Mouse (Mus musculus) thymus, postnatal 25 days (tissue): ENCODE data around the gene Gbx1.
A peak's percentile ranks its signal among the peaks of the same experiment; 100 is the strongest.

ENCODE experiments used
- DNase-seq: peaks from one replicate; pipeline ENCODE4 v3.0.0; 2022

The Gbx1 gene

DNA sequence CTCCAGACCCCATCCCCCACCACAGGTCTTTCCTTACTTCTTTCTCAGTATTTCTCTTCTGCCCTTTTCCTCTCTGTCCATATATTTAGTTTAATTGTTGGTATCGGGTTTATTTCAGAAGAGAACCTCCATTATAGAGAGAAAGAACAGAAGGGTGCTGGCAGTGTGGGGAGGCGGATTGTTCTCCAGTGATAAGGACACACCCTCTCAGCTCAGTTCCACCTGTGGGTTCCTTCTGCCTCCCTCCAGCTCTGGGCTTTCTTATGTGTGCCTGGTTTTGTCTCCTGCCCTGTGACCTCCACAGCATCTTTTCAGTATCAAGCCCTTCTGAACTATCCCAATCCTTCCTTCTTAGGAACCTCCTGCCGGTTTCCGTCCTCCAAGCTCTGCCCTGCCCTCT, 2.5 kb downstream of the Gbx1 start:
- no peak for DNase-seq

DNA sequence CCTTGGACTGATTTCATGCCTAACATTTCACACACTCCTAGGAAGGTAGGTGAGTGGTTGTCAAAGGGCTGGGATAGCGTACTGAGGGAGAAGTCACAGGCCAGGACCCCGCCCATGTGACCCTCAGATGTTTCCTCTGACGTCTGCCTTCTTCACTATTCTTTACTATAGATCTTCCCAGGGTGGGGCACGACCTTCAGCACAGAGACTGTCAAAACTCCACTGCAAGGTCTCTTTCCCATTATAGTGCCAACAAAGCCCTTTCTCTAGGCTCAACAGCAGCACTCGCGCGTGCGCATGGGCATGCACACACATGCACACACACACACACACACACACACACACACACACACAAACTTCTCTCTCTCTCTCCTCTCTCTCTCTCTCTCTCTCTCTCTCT, 3.2 kb downstream of the Gbx1 start:
- no peak for DNase-seq

DNA sequence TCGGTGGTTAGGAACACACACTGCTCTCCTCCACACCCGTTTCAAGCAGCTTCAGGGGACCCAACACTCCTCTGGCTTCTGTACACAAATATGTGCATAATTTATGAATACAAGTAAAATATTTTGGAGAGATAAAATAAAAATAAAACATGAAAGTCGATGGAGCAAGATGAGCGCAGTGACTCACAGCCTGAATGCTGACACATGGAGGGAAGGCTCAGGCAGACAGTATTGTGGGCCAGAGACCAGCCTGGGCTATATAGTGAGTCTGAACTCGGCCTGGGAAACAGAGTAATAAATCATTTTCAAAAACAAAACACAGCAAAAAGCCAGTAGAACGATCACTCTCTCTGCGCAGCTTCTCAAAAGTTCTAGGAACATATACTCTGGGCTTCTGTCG, 5.6 kb downstream of the Gbx1 start:
- no peak for DNase-seq

DNA sequence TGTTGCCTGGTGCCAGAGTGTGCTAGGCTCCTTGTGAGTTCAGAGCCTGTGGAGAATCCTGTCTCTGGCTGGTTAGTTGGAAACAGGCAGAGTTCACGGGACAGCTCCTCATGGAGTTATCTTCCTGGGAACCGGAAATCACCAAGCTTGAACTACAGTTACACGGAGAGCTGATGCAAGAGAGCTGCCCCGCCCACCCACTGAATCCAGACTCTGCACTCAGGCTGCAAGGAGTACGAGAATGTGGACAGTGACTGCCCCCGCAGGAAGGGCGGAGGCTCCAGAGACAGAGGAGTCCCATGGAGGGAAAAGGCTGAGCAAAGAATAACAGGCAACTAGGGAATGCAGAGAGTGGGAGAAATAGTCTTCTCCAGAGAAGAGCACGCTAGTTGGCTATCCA, 14.7 kb downstream of the Gbx1 start:
- no peak for DNase-seq

DNA sequence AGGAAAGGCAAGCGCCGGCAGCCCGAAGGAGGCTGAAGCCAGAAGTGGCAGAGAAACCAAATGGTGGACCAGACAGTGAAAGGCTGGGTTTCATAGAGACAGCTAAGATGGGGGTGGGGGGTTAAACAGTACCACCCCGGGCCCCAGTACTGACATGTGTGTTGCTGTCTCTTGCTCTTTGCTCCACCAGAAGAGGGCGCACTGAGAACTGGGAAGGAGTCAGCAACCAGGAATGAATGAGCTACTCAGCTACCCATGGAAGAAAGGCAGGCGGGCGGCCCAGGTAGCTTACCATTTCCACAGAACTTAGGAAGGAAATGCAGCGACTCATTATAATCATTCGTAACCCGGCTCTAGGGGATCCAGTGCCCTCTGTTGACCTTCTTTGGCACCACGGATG, 16.4 kb downstream of the Gbx1 start:
- peak; percentile 31 for DNase-seq

DNA sequence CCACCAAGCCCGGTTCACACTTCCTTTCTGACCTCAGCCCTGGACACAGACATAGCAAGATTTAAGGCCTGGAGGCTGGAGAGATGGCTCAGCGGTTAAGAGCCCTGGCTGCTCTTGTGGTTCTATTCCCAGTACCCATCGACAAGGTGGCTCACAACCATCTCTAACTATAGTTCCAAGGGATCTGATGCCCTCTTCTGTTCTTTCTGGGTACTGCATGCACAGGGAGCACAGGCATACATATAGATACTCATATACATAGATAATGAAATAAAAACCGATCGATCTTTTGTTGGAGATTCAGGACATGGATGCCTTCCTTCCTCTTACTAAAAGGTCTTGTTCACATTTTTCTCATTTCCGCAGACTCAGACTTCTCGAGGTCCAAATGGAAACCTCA, 18.6 kb downstream of the Gbx1 start:
- DNase-seq: no peak

DNA sequence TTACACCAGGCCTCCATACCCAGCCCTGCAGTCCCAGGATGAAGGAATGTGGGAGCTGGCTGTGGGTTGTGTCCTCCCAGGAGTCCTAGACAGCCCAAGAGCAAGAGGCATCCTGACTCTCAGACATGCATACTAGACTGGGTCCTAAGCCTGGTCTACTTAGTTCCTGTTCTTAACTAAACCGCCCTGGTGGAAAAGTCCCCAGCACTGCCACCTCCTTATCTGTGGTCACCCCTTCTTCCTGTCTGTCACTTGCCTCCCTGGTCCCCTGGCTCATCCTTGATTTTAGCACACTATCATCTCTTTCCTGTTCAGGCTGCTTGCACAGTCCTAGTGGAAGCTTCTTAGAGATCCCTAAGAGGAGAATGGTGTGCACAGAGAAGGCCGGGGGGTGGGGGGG, 21.5 kb downstream of the Gbx1 start:
- no peak for DNase-seq

DNA sequence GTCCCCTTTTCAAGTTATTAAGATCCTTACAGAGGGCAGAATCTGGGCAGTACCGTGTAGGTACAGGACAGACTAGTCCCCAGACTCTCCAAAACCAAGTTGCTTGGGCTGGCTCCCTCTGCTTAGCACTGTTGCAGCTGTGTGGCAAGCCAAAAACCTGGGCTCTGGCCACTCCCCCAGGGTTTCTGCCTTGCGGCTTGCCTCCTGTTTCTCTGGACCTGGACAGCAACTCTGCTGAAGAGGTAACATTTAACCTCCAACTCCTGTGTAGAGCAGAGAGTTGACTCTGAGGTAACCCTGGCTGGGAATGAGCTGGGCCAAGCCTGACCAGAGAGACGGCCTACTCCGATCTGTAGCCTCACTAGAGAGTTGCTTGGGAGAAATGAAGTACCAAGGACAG, 24.2 kb downstream of the Gbx1 start:
- no peak for DNase-seq

DNA sequence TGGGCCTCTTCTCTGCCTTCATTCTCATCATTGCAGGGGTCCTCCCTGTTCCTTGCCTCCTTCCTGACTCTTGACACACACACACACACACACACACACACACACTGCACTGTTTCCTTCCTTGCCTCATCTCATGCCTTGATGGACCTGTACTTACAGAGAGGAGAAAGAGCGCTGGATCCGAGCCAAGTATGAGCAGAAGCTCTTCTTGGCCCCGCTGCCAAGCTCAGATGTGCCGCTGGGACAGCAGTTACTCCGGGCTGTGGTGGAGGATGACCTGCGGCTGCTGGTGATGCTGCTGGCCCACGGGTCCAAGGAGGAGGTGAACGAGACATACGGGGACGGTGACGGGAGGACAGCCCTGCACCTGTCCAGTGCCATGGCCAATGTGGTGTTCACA, 26.2 kb downstream of the Gbx1 start:
- DNase-seq: no peak

DNA sequence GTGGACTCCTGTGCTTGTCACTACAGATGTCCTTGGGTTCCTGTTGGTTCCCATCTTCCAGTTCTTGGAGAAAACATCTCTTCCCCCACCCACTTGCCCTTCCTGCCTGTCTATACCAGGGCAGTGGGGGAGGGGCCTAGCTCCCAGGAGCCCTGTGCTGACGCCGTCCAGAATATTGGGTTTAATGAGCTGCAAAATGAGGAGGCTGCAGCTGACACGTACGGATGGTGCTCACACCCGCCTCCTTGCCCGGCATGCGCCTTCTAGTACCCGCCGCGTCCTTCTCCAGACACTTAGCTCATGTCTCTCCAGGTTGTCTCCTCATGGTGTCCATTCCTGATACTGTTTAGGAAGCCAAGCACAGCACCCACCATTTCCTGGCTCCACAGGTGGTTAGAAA, 27.9 kb downstream of the Gbx1 start:
- no peak for DNase-seq

DNA sequence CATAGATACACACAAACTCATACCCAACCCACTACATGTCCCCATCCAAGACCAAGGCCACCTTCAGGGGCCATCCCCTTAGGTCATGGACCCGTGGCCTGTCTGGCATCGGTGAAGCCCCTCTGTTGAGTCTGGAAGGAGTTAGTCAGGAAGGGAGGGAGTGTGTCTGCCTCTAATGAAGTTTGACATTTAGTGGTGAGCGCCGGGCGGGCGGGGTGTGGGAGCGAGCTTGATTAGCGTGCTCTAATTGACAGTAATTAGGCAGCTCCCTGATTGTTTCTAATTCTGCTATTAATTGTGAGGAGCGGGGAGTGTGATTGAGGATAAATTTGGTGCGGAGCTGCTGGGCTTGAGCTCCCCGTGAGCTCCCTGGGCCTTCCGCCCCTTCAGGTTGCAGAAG, 29.5 kb downstream of the Gbx1 start:
- no peak for DNase-seq

DNA sequence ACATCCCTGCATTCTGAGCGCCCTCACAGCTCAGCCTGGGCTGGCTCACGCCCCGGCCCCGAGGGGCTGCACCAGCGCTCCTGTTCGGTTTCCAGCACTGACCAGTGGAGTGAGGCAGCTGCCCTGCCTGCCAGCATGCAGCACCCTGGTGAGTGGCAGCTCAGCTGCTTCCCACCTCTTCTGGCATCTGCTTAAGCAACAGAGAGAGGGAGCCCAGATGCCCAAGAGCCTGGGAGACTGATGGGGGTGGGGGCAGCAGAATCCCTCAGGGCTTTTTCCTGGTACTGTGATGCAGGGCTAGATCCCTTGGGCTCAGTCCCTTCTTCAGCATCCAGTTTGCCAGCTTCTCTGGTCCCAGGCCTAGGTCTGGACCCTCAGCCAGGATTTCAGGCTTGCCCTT, 30.2 kb downstream of the Gbx1 start:
- no peak for DNase-seq

DNA sequence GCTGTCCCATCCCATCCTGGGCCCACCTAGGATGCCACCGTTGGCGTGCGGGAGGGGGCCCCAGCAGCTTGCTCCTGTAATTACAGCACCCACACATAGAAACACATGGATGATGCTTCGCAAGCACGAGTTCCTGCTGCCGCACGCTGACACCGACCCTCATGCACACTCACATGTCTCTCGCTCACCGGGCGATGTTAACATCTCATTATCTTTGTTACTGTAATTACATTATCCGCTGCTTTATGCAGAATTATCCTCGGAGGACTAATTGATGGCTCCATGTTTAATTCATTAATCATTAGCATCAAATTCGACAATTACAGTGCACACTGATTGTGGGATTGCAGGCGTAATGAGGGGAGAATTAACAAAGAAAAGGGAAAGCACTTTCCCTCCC, 32.0 kb downstream of the Gbx1 start:
- no peak for DNase-seq

DNA sequence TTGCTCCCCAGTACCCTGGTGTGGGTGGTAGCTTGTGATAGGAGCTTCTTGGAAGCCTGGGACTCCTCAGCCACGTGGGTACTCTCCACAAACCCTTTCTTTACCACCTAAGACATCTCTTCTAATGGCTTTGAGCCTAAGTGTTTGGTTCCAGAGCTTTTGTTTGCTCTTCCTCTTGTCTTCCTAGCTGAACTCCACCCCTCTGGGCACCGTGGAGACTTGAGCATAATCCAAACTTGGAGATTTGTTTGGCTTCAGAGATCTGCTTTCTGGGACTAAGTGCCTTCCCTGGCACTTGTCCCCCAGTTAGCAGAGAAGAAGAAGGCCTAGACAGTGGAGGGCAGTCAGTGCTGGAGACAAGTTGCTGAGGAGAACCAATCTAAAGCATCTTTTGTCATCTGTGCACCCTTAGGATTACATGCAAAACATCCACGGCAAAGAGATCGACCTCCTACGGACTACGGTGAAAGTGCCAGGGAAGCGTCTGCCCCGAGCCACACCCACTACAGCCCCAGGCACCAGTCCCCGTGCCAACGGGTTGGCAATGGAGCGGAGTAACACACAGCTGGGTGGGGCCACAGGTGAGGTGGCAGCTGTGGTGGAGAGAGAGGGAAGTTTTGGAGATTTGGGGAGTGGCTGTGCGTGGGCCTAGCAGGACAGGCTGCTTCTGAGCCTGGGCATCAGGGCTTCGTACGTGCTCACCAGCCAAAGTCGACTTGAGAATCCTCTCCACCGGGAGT, 34.3 kb downstream of the Gbx1 start:
- no peak for DNase-seq

DNA sequence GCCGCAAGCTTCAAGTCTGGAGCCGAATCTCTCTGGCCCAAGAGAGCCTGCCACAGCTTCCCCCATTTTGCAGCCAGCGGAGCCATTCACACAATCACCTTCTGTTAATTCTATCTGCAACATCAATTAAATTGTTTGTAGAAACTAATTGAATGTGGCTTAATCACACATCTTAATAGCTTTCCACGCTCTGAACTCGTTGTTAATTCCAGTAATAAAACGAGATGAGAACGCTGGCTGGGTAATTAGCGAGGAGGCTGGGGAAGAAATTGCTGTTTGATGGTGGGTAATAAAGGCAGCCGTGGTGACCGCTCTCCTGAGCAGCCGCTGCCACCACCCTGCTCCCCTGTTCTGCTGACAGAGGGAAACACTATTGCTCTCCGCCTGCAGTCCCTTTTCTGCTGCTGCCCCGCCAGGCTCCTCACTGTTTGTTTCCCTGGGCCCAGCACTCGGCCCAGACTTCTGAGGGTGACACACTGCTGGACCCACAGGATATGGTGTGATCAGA, 36.5 kb downstream of the Gbx1 start:
- DNase-seq: no peak

DNA sequence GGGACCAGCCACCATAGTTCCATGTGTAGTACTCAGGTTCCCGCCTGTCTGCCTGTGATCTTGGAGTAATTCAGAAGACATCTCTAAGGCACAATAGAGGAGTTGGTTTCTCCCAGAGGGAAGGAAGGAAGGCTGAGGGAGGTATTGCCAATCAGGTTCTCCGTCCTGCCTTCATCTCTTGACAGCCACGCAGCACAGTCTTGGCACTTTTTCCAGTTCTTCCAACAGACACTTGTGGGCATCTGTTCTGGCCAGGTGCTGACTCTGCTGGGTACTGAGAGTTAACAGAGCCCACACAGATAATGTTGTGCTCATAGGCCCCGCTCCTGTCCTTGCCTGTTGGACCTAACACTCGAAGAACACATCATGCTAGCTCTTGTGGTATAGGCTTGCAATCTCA, 40.3 kb downstream of the Gbx1 start:
- DNase-seq: no peak

DNA sequence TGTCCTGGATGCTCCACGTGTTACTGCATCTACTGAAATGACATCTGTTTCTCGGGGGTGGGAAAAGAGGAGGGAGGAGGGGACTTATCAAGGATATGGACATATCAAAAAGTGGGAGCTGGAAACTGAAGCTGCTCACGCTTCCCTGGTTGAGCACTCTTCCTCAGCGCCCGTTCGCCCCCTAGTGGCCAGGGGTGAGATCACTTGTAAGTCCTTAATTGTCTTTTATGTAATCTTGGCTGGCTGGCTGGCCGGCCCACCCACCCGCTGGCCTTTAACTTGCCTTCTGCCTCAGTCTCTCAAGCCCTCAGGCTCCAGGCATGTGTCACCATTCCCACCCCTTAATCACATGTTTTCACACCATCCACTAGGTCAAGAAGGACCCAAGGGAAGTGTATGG, 40.9 kb downstream of the Gbx1 start:
- DNase-seq: peak; percentile 76

DNA sequence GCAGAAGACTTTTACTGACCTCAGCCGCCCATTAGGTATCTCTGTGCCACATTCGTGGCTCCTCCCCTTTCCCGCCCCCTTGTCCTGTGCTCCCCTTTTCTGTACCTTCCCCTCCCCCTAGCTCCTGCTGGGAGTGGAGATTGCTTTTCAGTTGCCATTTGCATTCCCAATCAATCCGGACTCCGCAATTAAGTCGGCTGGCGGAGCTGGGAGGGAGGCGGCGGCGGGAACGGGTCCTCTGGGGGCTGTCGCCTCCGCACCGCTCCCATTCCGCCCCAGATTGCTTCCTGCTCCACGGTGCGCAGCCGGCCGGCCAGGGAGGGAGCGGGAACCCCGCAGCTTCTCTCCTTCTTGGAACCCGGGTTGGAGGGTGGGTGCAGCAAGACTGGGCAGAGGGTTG, 42.0 kb downstream of the Gbx1 start:
- no peak for DNase-seq

DNA sequence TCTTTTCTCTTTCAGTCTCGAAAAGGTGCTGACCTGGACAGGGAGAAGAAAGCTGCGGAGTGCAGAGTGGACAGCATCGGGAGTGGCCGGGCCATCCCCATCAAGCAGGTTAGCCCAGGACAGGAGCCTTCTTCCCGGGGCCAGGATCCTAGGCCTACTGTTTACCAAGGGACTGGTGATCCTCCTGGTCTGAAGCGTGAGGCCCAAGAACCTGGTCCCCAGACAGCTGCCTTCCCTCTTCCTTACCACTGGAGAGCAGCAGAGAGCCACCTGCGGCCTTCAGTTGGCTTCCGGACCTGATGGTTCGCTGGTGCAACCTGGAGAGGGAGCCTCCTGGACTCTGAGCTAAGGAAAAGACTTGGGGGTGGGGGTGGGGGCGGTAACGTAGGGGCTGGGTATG, 43.7 kb downstream of the Gbx1 start:
- DNase-seq: peak; percentile 54

DNA sequence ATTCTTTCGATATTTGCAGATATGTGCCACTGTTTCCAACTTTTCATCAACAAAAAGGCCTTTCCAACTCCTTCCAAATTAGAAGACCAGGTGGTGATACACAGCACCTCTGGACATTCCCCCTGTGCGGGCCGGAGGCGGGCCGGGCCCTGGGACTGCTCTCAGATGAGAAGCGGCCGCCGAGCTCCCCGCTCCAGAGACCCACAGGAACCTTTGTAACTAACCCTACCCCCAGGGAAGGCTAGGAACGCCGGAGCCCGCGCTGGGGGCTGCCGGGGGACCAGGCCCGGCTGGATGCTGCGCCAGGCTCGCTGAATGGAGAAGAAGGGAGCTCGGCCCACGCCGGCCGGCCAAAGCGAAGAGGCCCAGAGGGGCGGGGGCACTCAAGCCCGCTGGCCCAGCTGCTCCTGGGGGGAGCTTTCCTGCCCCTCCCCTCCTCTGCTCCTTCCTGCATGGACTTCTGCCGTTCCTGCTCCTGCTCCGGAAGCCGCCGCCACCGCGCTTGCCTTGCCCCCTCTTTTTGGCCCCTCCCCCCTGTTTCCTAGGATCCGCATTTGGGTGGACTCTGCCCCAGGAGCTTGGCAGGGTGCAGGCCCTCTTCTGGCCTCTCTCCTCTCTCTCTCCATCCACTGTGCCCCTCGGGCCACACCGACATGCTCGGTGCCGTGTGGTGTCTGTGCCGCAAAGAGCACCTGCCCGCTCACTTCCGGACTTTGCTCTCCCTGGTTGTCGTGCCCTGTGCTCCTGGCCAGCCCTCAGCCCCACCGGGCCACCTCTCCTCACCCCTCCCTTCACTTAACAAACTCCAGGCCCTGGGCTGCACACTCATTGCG, 44.5 kb downstream of the Gbx1 start:
- DNase-seq: no peak

DNA sequence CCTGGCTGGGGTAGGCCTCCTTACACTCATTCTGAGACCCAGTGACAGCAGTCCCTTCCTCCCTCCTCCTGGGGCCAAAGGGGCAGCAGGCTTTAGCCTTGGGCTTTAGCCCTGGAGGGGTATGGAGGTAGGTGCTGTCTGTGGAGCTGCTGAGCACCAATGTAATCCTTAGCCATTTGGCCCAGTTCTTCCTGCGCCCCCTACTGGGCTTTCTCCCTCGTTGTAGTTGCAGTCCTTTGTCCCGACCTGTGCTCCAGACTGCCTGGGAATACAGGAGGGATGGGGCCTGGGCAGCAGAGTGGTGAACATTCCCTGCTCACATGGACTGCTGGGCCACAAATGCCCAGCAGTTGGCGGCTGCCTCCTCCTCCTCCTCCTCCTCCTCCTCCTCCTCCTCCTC, 45.4 kb downstream of the Gbx1 start:
- peak; percentile 40 for DNase-seq

DNA sequence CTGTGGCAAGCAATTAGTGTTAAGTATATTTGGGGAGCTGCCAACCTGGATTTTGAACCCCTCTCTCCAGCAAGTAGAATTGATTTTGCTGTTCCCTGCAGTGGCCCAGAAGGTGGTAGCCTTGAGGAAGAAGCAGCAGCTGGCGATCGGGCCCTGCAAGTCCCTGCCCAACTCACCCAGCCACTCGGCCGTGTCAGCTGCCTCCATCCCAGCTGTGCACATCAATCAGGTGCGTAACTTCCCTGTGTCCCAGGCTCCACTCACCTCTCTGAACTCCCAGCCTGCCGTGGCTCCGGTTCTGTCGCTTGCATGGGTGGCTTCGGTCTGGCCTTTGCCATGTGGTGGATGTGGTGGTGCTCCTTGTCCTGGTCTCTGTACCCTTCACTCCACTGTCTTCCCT, 49.1 kb downstream of the Gbx1 start:
- DNase-seq: no peak

DNA sequence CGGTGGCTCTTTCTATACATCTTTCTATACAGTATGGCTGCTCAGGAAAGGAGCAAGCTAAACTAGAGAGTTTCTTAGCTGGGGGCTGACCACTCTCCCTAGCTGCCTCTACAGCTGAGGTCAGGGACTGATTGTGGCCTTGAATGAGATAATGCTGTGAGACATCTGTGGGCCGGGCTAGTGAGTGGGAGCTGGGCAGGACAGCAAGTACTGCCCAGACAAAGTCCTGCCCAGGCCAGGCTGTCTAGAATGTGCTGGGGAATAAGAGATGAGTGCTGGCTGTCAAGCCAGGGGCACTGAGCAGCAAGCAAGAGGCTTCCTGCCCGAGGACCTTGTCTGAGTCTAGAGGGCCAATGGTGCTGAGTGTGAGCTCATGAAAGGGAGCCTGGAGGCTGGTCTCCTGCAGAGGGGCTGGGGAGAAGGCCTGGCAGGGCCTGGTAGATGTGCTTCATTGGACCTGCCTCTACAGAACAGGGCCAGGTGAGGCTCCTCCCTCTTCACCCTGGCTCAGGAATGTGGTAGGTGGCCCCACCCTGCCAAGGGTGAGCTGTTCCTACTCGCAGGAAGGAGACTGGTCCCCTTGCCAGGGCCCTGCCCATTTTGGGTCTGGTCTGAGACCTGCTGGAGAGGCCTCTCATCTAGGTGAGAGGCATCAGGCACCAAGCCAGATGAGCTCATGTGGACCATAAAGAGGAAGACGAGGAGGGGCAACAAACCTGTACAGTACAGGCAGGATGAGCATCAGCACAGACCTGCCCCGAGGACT, 51.3 kb downstream of the Gbx1 start:
- DNase-seq: no peak
